Mouse (Mus musculus) ovary, adult 18-20 months (tissue): ENCODE data around the gene Polr1e.
"Not testable (repeated sequence)": the region's sequence is repeated elsewhere in the genome, so short reads cannot be mapped to it uniquely, and the experiment has no call there.

ENCODE experiments used
- DNase-seq: peaks from one replicate; pipeline ENCODE4 v3.0.0; 2022; ENCODE audit warnings: low spot score, mixed read lengths

Gene Polr1e

DNA sequence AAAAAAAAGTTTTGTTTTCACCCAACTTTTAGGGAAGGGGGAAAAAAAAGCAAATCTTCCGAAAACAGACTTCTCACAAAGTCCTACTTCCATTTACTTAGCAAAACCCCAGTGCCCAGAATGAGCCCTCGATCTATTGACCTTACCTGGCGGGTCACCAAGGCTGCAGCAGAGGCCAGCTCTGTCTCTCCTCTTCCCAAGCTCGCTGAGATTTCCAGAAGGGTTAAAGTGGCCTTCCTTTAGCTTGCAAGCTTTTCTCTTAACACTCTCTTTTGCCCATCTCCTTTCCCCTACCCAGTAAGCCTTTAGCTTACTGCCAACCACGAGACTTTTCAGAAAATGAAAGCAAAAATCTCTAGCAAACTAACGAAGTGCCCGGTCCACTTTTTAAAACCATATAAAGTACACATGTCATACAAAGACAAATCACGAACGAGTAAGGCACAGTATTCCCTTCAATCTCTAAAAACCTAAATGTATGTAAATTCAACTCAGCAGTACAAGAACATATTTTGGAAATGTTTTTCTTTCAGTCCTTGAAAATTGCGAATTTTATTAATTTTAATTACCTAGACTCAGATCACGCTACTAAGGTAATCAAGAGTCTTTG, 7.5 kb upstream of the Polr1e start:
- DNase-seq, result no peak

- DNase-seq, result peak; percentile 55
Observed at GRCm38 (mm10) chr4:45011581-45012104, 6.7 kb upstream of the Polr1e start.

GRCm38 (mm10) chr4:45012105-45012975, 6.0 kb upstream of the Polr1e start, which contains the start of gene Zbtb5:
Gene Zbtb5, minus strand, starts transcription at chr4:45012412.
- peak; percentile 100 for DNase-seq

- no peak for DNase-seq
Observed at GRCm38 (mm10) chr4:45013031-45013431, 5.4 kb upstream of the Polr1e start.

- DNase-seq, result no peak
Observed at GRCm38 (mm10) chr4:45013537-45013936, 4.8 kb upstream of the Polr1e start.

DNA sequence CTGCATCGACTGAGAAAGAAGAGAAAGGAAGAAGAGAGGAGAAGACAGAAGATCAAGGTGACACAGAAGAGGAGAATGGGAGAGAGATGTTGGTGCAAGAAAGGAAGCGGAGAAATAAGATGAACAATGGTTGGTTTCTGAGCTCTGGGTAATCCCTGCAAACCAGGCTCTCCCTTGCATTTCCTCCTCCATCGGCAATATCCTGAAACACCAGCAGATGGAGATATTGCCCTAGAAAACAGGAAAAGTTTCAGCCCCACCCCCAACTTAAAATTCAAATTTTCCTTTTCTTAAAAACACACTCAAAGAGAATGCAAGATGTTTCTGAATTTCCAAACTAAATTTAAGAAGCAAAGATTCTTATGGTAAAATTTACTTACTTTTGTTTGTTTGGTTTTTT, 2.8 kb upstream of the Polr1e start:
- no peak for DNase-seq

DNA sequence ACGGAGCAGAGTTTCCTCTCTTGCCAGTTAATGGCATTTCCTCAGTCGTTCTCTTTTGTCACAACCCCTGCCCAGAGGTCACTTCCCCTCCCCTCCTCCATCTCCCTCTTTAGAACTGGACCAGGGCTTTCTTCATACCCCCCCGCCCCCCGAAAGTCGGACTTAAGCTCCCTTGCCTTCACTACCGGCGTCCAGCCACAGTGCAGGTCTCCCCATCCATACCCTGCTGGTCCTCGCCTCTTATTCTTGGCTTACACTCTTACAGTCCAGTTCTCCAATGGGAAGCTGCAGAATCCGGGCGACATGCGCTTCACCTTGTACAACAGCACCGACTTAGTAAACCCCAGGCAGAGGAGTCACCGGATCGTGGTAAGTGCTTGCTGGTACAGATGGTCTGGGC, 626 bp downstream of the Polr1e start:
- no peak for DNase-seq

DNA sequence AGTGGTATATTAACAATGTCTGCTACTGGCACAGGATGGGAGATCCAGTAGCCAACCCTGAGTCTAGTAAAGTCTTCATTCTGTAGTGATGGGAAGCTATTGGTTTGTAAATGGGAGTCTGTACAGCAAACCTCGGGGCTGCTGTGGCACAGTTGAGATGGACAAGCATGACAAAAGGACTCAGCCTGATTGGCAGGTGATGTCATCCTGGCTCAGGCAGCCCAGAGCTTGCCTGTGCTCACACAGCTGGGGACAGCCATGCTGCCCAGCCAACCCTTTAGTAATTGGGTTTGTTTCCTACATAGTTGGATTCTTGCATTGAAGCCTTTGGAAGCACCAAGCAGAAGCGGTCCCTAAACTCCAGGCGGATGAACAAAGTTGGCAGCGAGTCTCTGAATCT, 8.1 kb downstream of the Polr1e start:
- no peak for DNase-seq

DNA sequence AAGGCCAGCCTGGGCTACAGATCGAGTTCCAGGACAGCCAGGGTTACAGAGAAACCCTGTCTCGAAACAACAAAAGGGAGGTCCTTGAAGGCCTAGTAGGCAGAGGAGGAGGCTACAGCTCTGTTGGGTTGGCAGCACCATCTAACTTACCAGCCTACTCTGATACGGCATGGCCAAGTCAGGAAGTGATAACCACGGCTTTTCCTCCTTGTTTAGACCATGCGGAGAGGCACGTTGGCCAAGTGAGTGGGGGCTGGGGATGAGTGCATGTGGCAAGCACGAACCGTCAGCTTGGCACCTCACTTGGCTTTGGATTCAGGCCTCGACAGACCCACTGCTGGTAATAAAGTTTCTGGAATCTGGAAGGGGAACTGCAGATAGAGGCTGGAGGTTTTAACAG, 14.2 kb downstream of the Polr1e start:
- no peak for DNase-seq

- DNase-seq, result peak; percentile 31
Observed at GRCm38 (mm10) chr4:45034693-45035628, 16.6 kb downstream of the Polr1e start.

GRCm38 (mm10) chr4:45036048-45036447, 17.7 kb downstream of the Polr1e start:
- no peak for DNase-seq

- DNase-seq, result no peak
Observed at GRCm38 (mm10) chr4:45036571-45036970, 18.2 kb downstream of the Polr1e start.

GRCm38 (mm10) chr4:45037455-45038410, 19.4 kb downstream of the Polr1e start:
- no peak for DNase-seq

DNA sequence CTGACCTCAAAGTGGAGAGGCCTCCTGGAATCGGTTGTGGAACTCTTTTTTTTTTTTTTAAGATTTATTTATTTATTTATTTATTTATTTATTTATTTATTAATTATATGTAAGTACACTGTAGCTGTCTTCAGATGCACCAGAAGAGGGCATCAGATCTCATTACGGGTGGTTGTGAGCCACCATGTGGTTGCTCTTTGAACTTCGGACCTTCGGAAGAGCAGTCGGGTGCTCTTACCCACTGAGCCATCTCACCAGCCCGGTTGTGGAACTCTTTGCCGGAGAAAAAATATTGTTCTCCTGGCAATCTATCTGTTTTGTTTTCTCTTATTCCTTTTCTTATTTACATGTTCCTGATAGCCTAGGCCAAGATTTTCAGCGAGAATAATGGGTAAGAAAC, 20.5 kb downstream of the Polr1e start:
- not testable (repeated sequence) for DNase-seq

DNA sequence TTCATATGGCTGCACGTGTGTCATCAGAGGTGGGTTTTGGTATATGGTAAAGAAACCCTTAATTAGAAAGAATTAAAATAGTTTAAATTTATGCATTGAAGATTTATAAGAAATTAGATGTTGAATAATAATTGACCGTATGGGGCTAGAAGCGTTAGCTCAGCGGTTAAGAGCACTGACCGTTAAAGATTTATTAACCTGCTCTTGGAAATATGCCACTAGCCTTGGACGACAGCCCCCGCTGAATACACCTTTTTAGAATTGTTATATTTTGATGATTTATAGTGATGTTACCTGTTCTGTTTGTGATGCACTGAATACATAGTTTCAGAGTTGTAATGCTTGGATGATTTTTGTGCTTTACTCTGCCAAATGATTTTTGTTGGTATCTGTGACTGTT, 21.2 kb downstream of the Polr1e start:
- DNase-seq, result not testable (repeated sequence)

DNA sequence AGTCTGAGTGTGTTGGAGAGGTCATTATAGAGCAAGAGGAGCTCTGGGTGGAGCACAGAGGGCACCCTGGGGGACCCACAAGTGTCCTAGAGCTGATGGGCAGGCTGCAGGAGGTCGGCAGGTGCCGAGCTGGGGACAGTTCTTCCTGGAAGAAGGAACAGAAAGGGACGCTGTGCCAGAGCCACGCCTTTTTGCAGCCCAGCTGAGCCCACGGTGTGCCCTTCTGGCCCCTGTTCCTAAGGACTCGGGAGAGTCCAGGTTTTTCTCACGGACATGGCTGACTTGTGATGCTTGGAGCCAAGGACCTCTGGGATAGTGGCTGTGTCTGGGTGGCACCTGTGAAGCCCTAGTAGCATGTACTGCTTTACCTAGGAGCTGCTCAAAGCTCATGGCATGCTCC, 22.4 kb downstream of the Polr1e start:
- no peak for DNase-seq

GRCm38 (mm10) chr4:45046679-45047078, 28.3 kb downstream of the Polr1e start:
- no peak for DNase-seq

GRCm38 (mm10) chr4:45047286-45047887, 29.0 kb downstream of the Polr1e start:
- no peak for DNase-seq

GRCm38 (mm10) chr4:45047956-45048355, 29.6 kb downstream of the Polr1e start:
- DNase-seq, result no peak

DNA sequence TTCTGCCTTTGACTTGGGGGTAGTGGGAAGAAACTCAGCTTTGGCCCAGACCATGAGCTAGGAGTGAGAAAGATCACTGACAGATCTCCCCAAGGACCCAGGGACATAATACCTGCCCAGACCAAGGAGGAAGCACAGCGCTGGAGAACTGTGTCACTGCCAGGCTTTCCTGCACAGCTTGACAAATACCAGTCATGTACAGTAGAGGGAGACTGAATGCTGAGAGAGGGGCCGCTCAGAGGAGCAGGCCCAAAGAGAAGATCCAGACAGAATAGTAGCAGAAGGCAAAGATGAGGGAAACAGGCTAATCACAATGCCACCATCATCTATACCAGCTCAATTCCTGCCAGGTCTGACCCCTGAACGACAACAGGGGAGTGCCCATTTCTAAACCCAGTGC, 36.5 kb downstream of the Polr1e start:
- DNase-seq, result no peak

GRCm38 (mm10) chr4:45055451-45055850, 37.1 kb downstream of the Polr1e start:
- no peak for DNase-seq
